Mouse (Mus musculus) myocyte (in vitro differentiated cells): ENCODE data around the gene Emg1.

Experiments used
- CEBPB ChIP-seq: IDR thresholded peaks from 2 replicates; pipeline ENCODE4 v1.6.1; 2011; ENCODE audit warnings: mild to moderate bottlenecking, moderate library complexity; ENCODE audit not compliant: poor library complexity, insufficient read depth, severe bottlenecking
- MAX ChIP-seq: IDR thresholded peaks from one replicate; pipeline ENCODE4 v1.6.1; 2011; ENCODE audit warnings: low read depth, mild to moderate bottlenecking, control low read depth
- MYOD1 ChIP-seq, 3 experiments: IDR thresholded peaks; one replicate each; pipeline ENCODE4 v1.6.1; 2011; ENCODE audit warnings: control low read depth in 2 of 3, low read depth in 2 of 3, mild to moderate bottlenecking in 2 of 3, moderate library complexity in 1 of 3; ENCODE audit not compliant: insufficient read length in 2 of 3, control insufficient read depth in 1 of 3
- POLR2A ChIP-seq: IDR thresholded peaks from one replicate; pipeline ENCODE4 v1.6.1; 2011; ENCODE audit warnings: low read depth, mild to moderate bottlenecking, control low read depth, moderate library complexity; ENCODE audit not compliant: insufficient read length
- REST ChIP-seq: IDR thresholded peaks from one replicate; pipeline ENCODE4 v1.6.1; 2011; ENCODE audit warnings: mild to moderate bottlenecking, control low read depth, moderate library complexity; ENCODE audit not compliant: insufficient read depth, insufficient read length
- TCF12 ChIP-seq: IDR thresholded peaks from one replicate; pipeline ENCODE4 v1.6.1; 2011; ENCODE audit warnings: mild to moderate bottlenecking, control low read depth; ENCODE audit not compliant: poor library complexity, insufficient read depth, severe bottlenecking
- TCF3 ChIP-seq: IDR thresholded peaks from one replicate; pipeline ENCODE4 v1.6.1; 2011; ENCODE audit warnings: low read depth, control low read depth; ENCODE audit not compliant: insufficient read length
- USF1 ChIP-seq: IDR thresholded peaks from one replicate; pipeline ENCODE4 v1.6.1; 2011; ENCODE audit warnings: low read depth, mild to moderate bottlenecking, control low read depth, moderate library complexity

DNA sequence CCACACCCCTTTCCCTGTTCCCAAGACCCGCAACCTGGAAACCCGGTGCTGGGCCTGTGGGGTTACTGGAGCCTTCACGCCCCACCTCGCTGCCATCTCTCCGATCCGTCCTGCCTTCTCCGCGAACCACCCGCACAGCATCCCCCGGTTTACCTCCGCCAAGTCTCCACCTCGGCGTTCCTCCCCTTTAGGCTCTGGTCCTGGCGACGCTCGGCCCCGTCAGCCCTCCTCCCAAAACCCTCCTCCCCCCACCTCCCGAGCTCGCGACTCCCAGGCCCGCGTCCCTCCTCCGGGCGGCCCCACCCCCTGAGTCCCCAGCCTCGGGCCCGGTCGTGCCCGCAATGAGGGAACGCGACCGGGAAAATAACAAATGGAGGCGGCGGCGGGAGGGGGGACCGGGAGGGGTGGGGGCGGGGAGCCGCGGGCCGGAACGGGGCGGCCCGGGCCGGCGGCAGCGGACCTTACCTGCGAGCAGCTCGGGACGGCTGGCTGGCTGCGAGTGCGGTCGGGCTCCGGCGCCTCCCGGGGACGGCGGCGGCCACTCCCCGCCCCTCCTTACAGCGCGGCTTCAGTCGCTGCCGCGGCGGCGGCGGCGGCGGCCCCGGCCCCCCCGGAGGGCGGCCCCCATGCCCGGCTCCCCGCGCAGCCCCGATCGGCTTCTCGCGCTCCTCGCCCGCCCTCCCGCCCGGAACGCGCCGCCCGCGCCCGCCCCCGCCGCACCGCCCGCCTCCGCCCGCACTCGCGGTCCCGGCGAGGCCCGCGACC lies 44.0 kb upstream of the Emg1 start, which contains the start of the genes Gm45234 and Atn1:
- TF ChIP-seq POLR2A = peak; percentile 51
- no peak for TF ChIP-seq TCF12
- TF ChIP-seq MAX = no peak
- no peak for TF ChIP-seq CEBPB
- no peak for TF ChIP-seq USF1
- TF ChIP-seq TCF3 = no peak
- no peak for TF ChIP-seq MYOD1 (IDR thresholded peaks at IDR 0.05; ENCODE audit: control insufficient read depth in 1 of 3, insufficient read length in 2 of 3, low read depth in 2 of 3)
- no peak for TF ChIP-seq REST
